Mouse (Mus musculus) kidney, embryonic 14.5 days (tissue): ENCODE measurements around the gene Vmn1r5. TPM values are rescaled to one million over a fixed set of nuclear protein-coding genes. Genes with fewer than 3 reads are reported as not detected.
A peak's percentile ranks its signal among the peaks of the same experiment; 100 is the strongest.

ENCODE experiments used
- ATAC-seq: fragments of 200-750 bp; cut with Nextera tagmentation; 2 replicates; pipeline ENCODE4 v1.8.0; 2017; ENCODE audit warnings: moderate number of reproducible peaks, mild to moderate bottlenecking, moderate TSS enrichment, moderate library complexity; ENCODE audit not compliant: low FRiP score, low TSS enrichment
- H3K27ac ChIP-seq: fragments of 300-500 bp; sonication (generic); 2 replicates; pipeline ENCODE4 v1.5.1; 2014; ENCODE audit warnings: low read depth, mild to moderate bottlenecking, low read length, moderate library complexity, mixed read lengths
- H3K27me3 ChIP-seq: fragments of 300-500 bp; sonication (generic); 2 replicates; pipeline ENCODE4 v1.6.1; 2014; ENCODE audit warnings: mild to moderate bottlenecking, low read length; ENCODE audit not compliant: control insufficient read depth, insufficient read depth
- H3K36me3 ChIP-seq: fragments of 300-500 bp; sonication (generic); 2 replicates; pipeline ENCODE4 v1.6.1; 2014; ENCODE audit warnings: low read length, mixed read lengths; ENCODE audit not compliant: control insufficient read depth, insufficient read depth
- H3K4me1 ChIP-seq: fragments of 300-500 bp; sonication (generic); 2 replicates; pipeline ENCODE4 v1.6.1; 2014; ENCODE audit warnings: low read length, mixed read lengths; ENCODE audit not compliant: control insufficient read depth, insufficient read depth
- H3K4me2 ChIP-seq: fragments of 300-500 bp; sonication (generic); replicated peaks from 2 replicates; pipeline ENCODE4 v1.6.1; 2014; ENCODE audit warnings: low read depth, mild to moderate bottlenecking, low read length
- H3K4me3 ChIP-seq: fragments of 300-500 bp; sonication (generic); 2 replicates; pipeline ENCODE4 v1.5.1; 2014; ENCODE audit warnings: mild to moderate bottlenecking, low read length
- H3K9ac ChIP-seq: fragments of 300-500 bp; sonication (generic); 2 replicates; pipeline ENCODE4 v1.6.1; 2014; ENCODE audit warnings: low read depth, mild to moderate bottlenecking, low read length, moderate library complexity
- H3K9me3 ChIP-seq: fragments of 300-500 bp; sonication (generic); 2 replicates; pipeline ENCODE4 v1.6.1; 2016; ENCODE audit warnings: low read length; ENCODE audit not compliant: control insufficient read depth
- WGBS: fragments of 180-500 bp; shearing (Covaris S2); extraction: QIAGEN DNeasy Blood & Tissue Kit; methylation state at CpG from one replicate; pipeline ENCODE4 v1.1.7; 2014; 5-methylcytosine and 5-hydroxymethylcytosine counted together
- polyA plus RNA-seq: library from polyadenylated mRNA; unstranded; fragments of >200 nt; fragmentation: Nextera tagmentation; extraction: Ambion mirVana; gene quantifications from 2 replicates; pipeline ENCODE4 v1.2.1, GENCODE M21; 2014

Gene Vmn1r5
- polyA plus RNA-seq = not detected in 2 replicates

GRCm38 (mm10) chr6:56969973-56970372 lies at the start of gene Vmn1r5:
Gene Vmn1r5, plus strand, starts transcription at chr6:56970273.
- H3K4me1 ChIP-seq = no peaks in the 10 kb centered on the region
- no peak within 1 kb of the TSS for H3K4me3 ChIP-seq
- H3K36me3 ChIP-seq = no peaks in the 10 kb centered on the region
- no peak within 1 kb of the TSS for H3K27ac ChIP-seq
- H3K9me3 ChIP-seq = no peaks in the 10 kb centered on the region
- no peaks in the 10 kb centered on the region for H3K27me3 ChIP-seq
- H3K4me2 ChIP-seq = no peak within 1 kb of the TSS
- no peak for ATAC-seq
- H3K9ac ChIP-seq = no peak within 1 kb of the TSS

GRCm38 (mm10) chr6:56923331-56923725 lies 46.7 kb upstream of the Vmn1r5 start:
- H3K4me2 ChIP-seq = peak overlapping the region; percentile 45
- under 1% methylated on average over 25 of the region's 25 CpGs for WGBS
- H3K9ac ChIP-seq = peak overlapping the region; percentile 77
- no peaks in the 10 kb centered on the region for H3K27me3 ChIP-seq
- ATAC-seq = no peak
- H3K9me3 ChIP-seq = no peaks in the 10 kb centered on the region
- peak overlapping the region; percentile 37; the same call in 1 of the 2 replicates for H3K27ac ChIP-seq
- peak overlapping the region; percentile 73 for H3K4me3 ChIP-seq
- no peaks in the 10 kb centered on the region for H3K36me3 ChIP-seq
- H3K4me1 ChIP-seq = peaks cover 15% of the 10 kb centered on the region

GRCm38 (mm10) chr6:56923726-56924707 lies 46.1 kb upstream of the Vmn1r5 start, which contains the start of the genes Nt5c3 and Vmn1r4:
Gene Nt5c3, minus strand, starts transcription at chr6:56923932.
Gene Vmn1r4, plus strand, starts transcription at chr6:56924015.
- peaks cover 15% of the 10 kb centered on the region for H3K4me1 ChIP-seq
- no peaks in the 10 kb centered on the region for H3K27me3 ChIP-seq
- no peaks in the 10 kb centered on the region for H3K9me3 ChIP-seq
- H3K4me3 ChIP-seq = peak within 1 kb of the TSS; percentile 73
- peak within 1 kb of the TSS; percentile 77 for H3K9ac ChIP-seq
- H3K27ac ChIP-seq = peak within 1 kb of the TSS; percentile 53
- 3% methylated on average over 64 of the region's 64 CpGs for WGBS
- ATAC-seq = peak; percentile 97
- H3K4me2 ChIP-seq = peak within 1 kb of the TSS; percentile 55
- H3K36me3 ChIP-seq = no peaks in the 10 kb centered on the region

- Histone ChIP-seq H3K27ac (no peak overlapping the region), H3K36me3 (no peaks in the 10 kb centered on the region), H3K4me3 (no peak overlapping the region), H3K27me3 (no peaks in the 10 kb centered on the region), H3K9ac (no peak overlapping the region), H3K4me1 (no peaks in the 10 kb centered on the region), H3K4me2 (no peak overlapping the region), H3K9me3 (no peaks in the 10 kb centered on the region)
- 60% methylated on average over 4 of the region's 4 CpGs for WGBS
- ATAC-seq = no peak
These were observed 38.2 kb upstream of the Vmn1r5 start for GRCm38 (mm10) chr6:56931648-56932415.

GRCm38 (mm10) chr6:56932464-56932863 lies 37.6 kb upstream of the Vmn1r5 start:
- 66% methylated on average over 2 of the region's 2 CpGs for WGBS
- no peaks in the 10 kb centered on the region for H3K36me3 ChIP-seq
- H3K9ac ChIP-seq = no peak overlapping the region
- H3K4me2 ChIP-seq = no peak overlapping the region
- no peaks in the 10 kb centered on the region for H3K9me3 ChIP-seq
- H3K4me1 ChIP-seq = no peaks in the 10 kb centered on the region
- H3K27ac ChIP-seq = no peak overlapping the region
- no peaks in the 10 kb centered on the region for H3K27me3 ChIP-seq
- H3K4me3 ChIP-seq = no peak overlapping the region
- no peak for ATAC-seq

GRCm38 (mm10) chr6:56934366-56934765 lies 35.7 kb upstream of the Vmn1r5 start:
- 86% methylated on average over 4 of the region's 4 CpGs for WGBS
- Histone ChIP-seq H3K9ac (no peak overlapping the region), H3K4me3 (no peak overlapping the region), H3K36me3 (no peaks in the 10 kb centered on the region), H3K4me2 (no peak overlapping the region), H3K27me3 (no peaks in the 10 kb centered on the region), H3K9me3 (no peaks in the 10 kb centered on the region), H3K27ac (no peak overlapping the region), H3K4me1 (no peaks in the 10 kb centered on the region)
- no peak for ATAC-seq

GRCm38 (mm10) chr6:56956436-56956835 lies 13.6 kb upstream of the Vmn1r5 start:
- ATAC-seq = no peak
- no peak overlapping the region for H3K4me2 ChIP-seq
- H3K9me3 ChIP-seq = no peaks in the 10 kb centered on the region
- H3K9ac ChIP-seq = no peak overlapping the region
- 58% methylated on average over 5 of the region's 5 CpGs for WGBS
- no peaks in the 10 kb centered on the region for H3K27me3 ChIP-seq
- no peaks in the 10 kb centered on the region for H3K4me1 ChIP-seq
- H3K4me3 ChIP-seq = no peak overlapping the region
- H3K27ac ChIP-seq = no peak overlapping the region
- no peaks in the 10 kb centered on the region for H3K36me3 ChIP-seq

GRCm38 (mm10) chr6:56996943-56997342 lies 26.9 kb downstream of the Vmn1r5 start, which contains the start of gene Vmn1r6:
Gene Vmn1r6, plus strand, starts transcription at chr6:56997243.
- no peak for ATAC-seq
- Histone ChIP-seq H3K36me3 (no peaks in the 10 kb centered on the region), H3K4me2 (no peak within 1 kb of the TSS), H3K9ac (no peak within 1 kb of the TSS), H3K27me3 (no peaks in the 10 kb centered on the region), H3K4me1 (no peaks in the 10 kb centered on the region), H3K27ac (no peak within 1 kb of the TSS), H3K4me3 (no peak within 1 kb of the TSS), H3K9me3 (no peaks in the 10 kb centered on the region)
- WGBS = 89% methylated on average over 2 of the region's 2 CpGs
